Mouse (Mus musculus): ENCODE measurements around the gene Mybbp1a. TPM values are rescaled to one million over a fixed set of nuclear protein-coding genes. Genes with fewer than 3 reads are reported as not detected.

Gene Mybbp1a
- 6.7 and 10.9 TPM in 2 replicates for polyA plus RNA-seq (2021; fragmentation: Nextera tagmentation)
- long read RNA-seq, experiment 1, full-length matches to known transcripts = 83 of 135 reads
- long read RNA-seq, experiment 1, partial matches to known transcripts = 22 of 135 reads
- long read RNA-seq, experiment 1, other reads (novel, unspliced or antisense) = 30 of 135 reads
- long read RNA-seq, experiment 2, full-length matches to known transcripts = 2 of 9 reads
- long read RNA-seq, experiment 2, partial matches to known transcripts = 6 of 9 reads
- long read RNA-seq, experiment 2, other reads (novel, unspliced or antisense) = 1 of 9 reads

DNA sequence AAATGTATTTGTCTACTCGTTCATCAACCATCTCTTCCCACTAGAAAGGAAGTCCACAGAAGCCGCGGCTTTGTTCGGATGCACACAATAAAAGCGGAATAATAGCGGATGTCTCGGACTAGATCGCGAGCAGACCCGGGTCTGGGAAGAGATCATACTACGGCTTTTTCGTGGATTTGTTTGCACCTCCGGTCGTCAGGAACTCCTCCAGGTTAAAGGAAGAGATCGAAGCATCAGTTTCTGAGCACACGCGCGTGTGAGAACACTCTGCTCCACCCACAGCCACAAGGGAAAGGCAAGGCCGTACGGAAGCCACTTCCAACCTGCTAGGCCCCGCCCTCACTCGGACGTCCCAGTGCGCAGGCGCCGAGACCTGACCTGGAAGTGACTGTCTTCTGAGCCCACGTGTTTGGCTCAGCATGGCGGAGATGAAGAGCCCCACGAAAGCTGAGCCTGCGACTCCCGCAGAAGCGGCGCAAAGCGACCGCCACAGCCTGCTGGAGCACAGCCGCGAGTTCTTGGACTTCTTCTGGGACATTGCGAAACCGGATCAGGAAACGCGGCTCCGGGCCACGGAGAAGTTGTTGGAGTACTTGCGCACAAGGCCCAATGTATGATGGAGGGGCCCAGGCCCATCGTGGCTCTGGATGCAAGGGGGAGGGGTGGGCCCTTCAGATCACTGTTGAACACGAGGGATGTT lies at the start of gene Mybbp1a:
TSS of gene Mybbp1a (plus strand) at position 391 of the 700 bp plus-strand sequence.

DNA sequence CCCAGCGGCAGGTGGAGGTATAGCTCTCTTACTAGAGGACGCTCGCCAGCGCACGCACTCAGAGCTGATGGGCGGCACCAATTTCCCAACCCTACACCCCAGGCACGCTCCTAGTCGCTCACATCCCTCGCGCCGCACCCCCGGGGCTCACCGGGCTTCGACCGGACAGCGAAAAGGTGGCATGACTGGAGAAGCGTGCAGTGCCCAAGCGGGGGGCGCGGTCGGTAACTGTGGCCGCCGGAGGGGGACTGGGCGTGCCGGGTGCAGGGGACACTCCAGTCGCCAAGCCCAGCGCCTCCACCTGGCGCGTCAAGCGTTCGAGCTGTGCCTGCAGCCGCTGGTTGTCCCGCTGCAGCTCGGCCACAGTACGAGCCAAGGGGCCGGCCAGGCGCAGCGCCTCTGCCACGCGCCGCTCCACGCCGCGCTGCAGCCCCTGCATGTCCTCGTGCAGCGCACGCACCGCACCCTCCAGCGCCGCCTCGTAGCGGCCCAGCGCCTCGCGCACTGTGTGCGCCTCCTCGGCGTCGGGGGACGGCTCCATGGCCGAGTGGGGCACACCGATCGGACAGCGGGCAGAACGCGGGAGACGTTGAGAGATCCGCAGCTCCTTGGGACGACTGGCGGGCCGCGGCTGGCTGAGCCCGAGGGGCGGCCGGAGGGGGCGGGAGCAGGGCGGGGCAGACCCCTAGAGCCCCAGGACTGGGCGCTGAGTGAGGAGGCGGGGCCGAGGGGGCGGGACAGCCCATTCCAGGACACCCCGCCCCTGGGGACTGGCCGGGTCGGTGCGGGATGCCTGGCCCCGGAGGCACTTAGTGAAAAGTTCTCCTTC lies 29.8 kb upstream of the Mybbp1a start, which contains the start of gene Smtnl2:
TSS of gene Smtnl2 (minus strand) at position 621 of the 829 bp plus-strand sequence.

DNA sequence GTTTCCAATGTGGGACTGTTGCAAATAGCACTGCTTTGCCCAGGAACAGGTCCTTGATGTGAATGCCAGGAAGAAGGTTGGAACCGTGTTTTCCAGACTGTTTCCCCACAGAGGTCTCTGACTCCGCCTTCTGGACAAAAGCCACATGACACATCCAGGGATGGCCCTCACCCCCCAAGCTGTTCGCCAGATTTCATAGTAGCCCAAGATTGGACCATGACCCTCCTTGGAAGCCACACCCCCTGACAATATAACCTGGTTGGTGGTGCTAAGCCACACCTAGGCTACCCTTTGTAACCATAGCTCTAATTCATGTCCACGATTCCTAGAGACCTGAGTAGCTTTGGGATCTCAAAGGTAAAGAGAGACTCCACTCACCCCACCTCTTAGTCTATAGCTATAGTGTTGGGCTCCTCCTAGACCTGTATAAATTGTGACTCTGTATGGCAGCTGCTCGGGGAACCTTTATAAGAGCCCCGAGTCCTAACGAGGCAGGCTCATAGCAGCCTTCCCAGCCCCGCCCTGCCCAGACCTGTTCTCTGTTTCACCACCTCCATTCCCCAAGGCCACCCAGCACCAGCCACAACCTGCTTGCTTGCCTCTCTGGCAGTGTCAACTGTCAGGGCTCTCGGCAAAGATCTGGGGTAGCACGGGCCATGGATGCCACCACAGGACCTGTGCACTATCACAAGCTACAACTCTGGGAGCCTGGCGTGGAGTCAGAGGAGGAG lies 6.0 kb upstream of the Mybbp1a start, which contains the start of gene Ggt6:
TSS of gene Ggt6 (plus strand) at position 564 of the 731 bp plus-strand sequence.

DNA sequence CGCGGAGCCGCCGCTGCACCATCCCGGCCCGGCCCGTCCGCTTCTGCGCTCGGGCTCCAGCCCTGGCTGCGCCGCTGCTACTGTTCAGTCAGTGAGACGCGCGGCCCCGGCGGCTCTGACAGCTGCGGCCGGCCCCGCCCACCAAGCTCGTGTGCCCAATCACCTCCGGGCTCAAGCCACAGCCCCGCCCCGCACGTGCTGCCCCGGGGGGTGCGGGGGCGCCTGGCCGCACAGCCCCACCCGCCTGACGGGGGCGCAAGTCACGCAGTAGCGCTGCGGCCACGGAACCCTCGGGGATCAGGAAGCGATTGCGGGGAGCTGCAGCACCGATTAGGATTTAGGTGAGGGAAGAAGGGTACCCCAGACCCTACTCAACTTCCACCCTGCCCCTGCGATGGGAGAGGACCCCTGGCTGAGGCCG lies 48.7 kb downstream of the Mybbp1a start, which contains the start of gene Spns2:
TSS of gene Spns2 (minus strand) at position 24 of the 421 bp plus-strand sequence.

Other genes with a start within 250 kb of the Mybbp1a start
- gene Gm43951, start 234.5 kb upstream of the Mybbp1a start, polyA plus RNA-seq (2021; fragmentation: Nextera tagmentation) = 0.13 and 0.23 TPM in 2 replicates
- 4.5 and 5.0 TPM in 2 replicates for gene 4933427D14Rik, start 233.9 kb upstream of the Mybbp1a start, polyA plus RNA-seq (2021; fragmentation: Nextera tagmentation)
- 137 and 139 TPM in 2 replicates for gene Txndc17, start 233.8 kb upstream of the Mybbp1a start, polyA plus RNA-seq (2021; fragmentation: Nextera tagmentation)
- gene Med31, start 225.8 kb upstream of the Mybbp1a start, polyA plus RNA-seq (2021; fragmentation: Nextera tagmentation) = 34.7 and 40.8 TPM in 2 replicates
- gene Slc13a5, start 174.1 kb upstream of the Mybbp1a start, polyA plus RNA-seq (2021; fragmentation: Nextera tagmentation) = 9.4 and 15.0 TPM in 2 replicates
- gene Xaf1, start 139.7 kb upstream of the Mybbp1a start, polyA plus RNA-seq (2021; fragmentation: Nextera tagmentation) = 18.0 and 20.5 TPM in 2 replicates
- not detected in 2 replicates for gene Fbxo39, start 126.9 kb upstream of the Mybbp1a start, polyA plus RNA-seq (2021; fragmentation: Nextera tagmentation)
- 2.5 and 2.9 TPM in 2 replicates for gene Tekt1, start 78.9 kb upstream of the Mybbp1a start, polyA plus RNA-seq (2021; fragmentation: Nextera tagmentation)
- gene Smtnl2, start 29.6 kb upstream of the Mybbp1a start, polyA plus RNA-seq (2021; fragmentation: Nextera tagmentation) = 0.60 TPM in 2 replicates
- 0.15 and 0.20 TPM in 2 replicates for gene Ggt6, start 5.8 kb upstream of the Mybbp1a start, polyA plus RNA-seq (2021; fragmentation: Nextera tagmentation)
- 4.2 and 4.6 TPM in 2 replicates for gene Spns2, start 48.5 kb downstream of the Mybbp1a start, polyA plus RNA-seq (2021; fragmentation: Nextera tagmentation)
- 0.30 and 0.37 TPM in 2 replicates for gene Spns3, start 109.2 kb downstream of the Mybbp1a start, polyA plus RNA-seq (2021; fragmentation: Nextera tagmentation)
- 17.5 and 23.7 TPM in 2 replicates for gene Ube2g1, start 165.9 kb downstream of the Mybbp1a start, polyA plus RNA-seq (2021; fragmentation: Nextera tagmentation)
- gene Ankfy1, start 248.7 kb downstream of the Mybbp1a start, polyA plus RNA-seq (2021; fragmentation: Nextera tagmentation) = 7.8 and 10.6 TPM in 2 replicates